Mouse (Mus musculus) ovary, postnatal 36 days (tissue): ENCODE results near the gene Tssk3.

ENCODE experiments used
- DNase-seq: peaks from one replicate; pipeline ENCODE4 v3.0.0; 2022; ENCODE audit warnings: low spot score, mixed read lengths

Tssk3 gene

DNA sequence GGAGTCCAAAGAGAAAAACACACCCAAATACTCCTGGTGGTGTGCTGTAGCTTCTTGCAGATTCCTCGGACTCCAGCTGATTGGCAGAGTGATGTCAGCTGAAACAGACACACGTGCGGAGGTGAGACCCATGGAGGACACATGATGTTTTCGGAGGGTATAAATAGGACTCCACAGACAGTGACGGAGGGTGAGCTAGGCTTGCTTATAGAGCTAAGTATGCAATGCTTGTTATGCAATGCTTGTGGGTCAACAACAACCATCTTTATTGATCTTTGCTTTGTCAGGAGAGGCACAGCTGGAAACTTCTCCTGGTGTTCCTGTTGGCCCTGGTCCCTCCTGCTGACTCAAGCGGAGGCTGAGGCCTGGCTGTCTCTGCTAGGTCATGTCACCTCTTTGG is 42.1 kb downstream of the Tssk3 start:
- DNase-seq = no peak

DNA sequence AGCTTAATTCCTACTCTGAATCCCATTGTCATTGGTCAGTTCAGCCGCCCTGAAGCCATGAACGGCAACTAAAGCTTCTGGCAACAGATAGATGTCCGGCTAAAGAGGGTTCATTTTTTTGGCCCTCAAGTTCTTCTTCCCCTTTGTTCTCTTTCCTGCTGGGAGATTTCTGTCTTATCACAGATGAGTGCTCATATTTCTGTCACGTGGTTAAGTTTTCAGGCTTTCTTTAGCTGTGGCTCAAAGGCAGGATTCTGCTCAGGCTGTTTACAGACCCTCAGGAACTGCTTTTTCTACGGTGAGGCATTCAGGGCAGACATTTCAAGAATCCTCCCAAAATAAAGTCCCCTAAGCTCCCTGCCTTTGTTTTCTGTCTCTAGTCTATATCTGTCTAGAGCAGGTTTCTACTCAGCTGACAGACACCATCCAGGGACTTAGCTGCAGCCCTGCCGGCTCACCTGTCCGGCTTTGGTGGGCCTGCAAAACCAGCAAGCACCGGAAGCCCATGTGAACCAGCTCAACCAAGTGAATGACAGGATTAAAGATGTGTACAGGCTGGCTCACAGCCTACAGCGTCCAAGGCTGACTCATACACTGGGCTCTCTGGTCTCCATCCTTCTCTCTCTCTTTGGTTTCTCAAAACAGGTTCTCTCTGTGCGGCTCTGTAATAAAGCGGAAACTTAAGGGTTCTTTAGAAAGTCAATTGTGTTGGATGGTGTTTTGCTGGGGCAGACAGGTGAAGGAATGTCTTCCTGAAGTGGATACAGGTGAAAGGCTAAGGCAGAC is 42.9 kb downstream of the Tssk3 start:
- DNase-seq = no peak

DNA sequence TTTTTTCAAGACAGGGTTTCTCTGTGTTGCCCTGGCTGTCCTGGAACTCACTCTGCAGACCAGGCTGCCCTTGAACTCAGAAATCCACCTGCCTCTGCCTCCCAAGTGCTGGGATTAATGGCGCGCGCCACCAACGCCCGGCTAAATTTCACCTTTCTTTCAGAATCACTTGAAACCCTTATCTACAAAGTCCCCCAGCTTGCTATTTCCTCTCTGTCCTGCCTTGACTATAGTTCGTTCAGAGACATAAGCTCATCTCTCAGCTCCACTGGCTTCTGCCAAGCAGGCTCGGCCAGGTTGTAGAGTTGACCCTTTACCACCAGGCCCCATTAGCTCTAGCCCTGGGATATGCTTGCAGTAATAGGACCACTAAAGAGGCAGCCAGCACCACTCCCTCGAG is 43.5 kb downstream of the Tssk3 start:
- DNase-seq = no peak

DNA sequence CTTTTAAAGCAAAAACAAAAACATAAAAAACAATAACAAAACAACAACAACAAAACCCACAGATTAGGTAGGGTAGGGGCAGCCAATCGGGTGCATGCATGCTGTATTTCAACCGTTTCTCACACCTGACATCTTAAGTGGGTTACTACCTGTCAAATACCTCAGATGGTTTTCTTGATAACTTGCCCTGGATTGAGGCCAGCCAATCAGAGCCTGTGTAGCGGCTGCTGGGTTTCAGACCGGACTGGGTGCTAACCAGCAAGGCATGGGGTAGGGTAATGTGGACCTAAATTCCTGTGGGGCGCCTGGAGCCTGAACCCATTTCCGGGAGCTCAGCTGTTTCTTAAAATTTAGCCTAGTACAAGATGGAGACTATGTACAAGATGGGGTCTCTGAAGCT is 49.7 kb downstream of the Tssk3 start:
- DNase-seq = no peak

DNA sequence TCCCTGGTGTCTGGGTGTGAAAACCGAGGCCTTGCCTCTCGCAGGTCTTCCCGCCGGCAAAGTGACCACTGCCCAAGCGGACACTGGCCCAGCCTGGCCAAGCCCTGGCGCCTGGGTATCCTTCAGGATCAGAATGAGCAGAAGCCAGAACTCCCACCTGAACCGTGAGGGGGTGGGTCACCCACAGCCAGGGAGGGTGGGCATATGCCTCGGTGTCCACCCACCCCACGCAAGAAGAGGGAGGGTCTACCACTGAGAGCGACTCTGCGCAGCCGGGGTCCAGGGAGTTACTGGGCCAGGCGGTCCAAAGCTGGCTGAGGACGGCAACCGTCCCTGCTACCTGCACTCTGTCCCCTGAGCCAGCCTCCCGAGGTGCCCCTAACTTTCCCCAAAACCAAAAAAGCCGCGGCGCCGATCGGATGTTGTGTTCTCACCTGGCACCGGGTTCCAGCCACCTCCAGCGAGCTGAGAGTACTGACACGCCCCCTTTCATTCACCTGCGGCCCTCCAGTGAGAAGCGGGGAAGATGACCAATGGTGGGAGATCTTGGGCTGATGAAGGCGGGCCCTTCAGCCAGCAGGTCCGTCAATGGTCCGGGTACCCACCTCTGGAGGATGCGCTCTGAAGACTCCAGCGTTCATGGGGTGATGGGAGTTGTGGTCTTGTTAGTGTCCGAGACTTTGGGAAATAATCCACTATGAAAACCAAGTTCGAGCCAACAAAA is 50.3 kb downstream of the Tssk3 start, which contains the start of gene Zbtb8b:
Gene Zbtb8b (minus strand): TSS at position 514 of the 724 bp plus-strand sequence.
- peak; percentile 57 for DNase-seq
